Mouse (Mus musculus) G1E (cell line): Measurements from ENCODE around the gene Sfr1.

Experiments used
- CTCF ChIP-seq: IDR thresholded peaks from 2 replicates; pipeline ENCODE4 v1.5.1; 2012; ENCODE audit warnings: low read depth, low read length, inconsistent platforms, mixed read lengths
- GATA1 ChIP-seq: IDR thresholded peaks from 2 replicates; pipeline ENCODE4 v1.6.1; 2012; ENCODE audit warnings: borderline replicate concordance, low read length, inconsistent platforms, mixed read lengths
- TAL1 ChIP-seq: conservative IDR thresholded peaks from 2 replicates; pipeline ENCODE4 v1.6.1; 2012; ENCODE audit warnings: low read depth, low read length, inconsistent platforms, mixed read lengths

DNA sequence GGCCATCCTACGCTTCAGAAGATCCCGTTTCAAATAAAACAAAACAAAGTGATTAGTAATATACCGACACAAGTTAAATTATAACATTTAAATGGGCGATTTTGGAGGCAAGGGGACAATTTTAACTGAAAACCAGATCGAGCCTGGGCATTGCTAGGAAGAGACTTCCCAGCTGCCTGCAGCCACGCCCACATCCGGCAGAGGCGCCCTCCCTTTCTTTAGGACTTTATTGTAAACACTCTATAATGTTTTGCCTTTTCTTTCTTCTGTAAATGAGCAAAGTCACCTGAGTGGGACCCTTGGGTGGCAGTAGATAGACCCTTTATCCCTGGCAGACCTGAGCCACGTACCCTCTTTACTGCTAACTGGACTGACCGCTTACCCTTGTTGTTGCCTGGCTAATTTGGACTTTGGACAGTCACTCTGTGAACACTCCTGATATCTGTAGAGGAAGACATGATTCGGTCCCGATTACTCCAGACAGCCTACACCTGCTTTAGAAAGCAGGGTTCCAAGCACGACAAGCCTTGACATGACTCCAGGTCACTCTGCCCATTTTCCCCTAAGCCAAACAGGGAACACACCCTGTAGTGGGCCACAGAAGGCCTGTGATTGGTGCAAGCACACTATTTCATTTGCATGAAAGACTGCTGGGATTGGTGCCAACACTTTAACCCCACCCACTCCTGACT is 26.3 kb upstream of the Sfr1 start:
- TF ChIP-seq CTCF, result no peak
- no peak for TF ChIP-seq GATA1
- TF ChIP-seq TAL1, result no peak
